Mouse (Mus musculus): ENCODE measurements at regions not wholly inside any gene's neighbourhood (a gene's known extent, or its start where the extent isn't known, plus 50 kb on each side); places are given as distances from the start of the nearest gene placed in this dataset.

DNA sequence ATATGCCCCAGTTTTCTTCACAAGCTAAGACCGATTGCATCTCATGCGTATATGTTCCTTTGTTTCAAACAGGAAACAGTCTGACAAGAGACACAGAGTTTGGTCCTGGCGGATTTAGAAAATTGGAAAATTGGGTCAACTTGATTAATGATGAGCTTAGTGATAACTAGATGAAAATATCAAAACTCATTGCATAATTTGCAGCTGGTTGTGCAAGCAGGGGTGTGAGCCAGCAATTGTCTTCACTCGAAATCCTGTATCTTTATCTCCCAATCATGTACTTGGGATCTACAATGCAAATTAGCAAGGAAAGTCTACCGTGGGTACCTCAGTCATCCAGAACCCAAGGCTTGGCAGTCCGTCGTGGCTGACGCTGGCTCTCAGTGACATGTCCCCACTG lies 128.9 kb upstream of the N6amt1 start:
- Histone ChIP-seq H3K4me3 (replicated peaks; ENCODE audit: insufficient read depth, low read depth, low read length) (no peak overlapping the region), H3K27ac (ENCODE audit: insufficient read depth, low read length) (no peak overlapping the region), H3K4me1 (ENCODE audit: control insufficient read depth, insufficient read depth, low read length) (no peaks in the 10 kb centered on the region), H3K27me3 (ENCODE audit: control insufficient read depth, insufficient read depth, low read length) (no peaks in the 10 kb centered on the region)
- WGBS = 83% methylated on average over 8 of the region's 8 CpGs
- DNase-seq = no peak
- no peak for TF ChIP-seq CTCF (IDR thresholded peaks at IDR 0.05; ENCODE audit: borderline replicate concordance, insufficient read depth, low read depth, low read length)
- no peak for TF ChIP-seq POLR2A (IDR thresholded peaks at IDR 0.05; ENCODE audit: borderline replicate concordance, insufficient read depth, low read length)

DNA sequence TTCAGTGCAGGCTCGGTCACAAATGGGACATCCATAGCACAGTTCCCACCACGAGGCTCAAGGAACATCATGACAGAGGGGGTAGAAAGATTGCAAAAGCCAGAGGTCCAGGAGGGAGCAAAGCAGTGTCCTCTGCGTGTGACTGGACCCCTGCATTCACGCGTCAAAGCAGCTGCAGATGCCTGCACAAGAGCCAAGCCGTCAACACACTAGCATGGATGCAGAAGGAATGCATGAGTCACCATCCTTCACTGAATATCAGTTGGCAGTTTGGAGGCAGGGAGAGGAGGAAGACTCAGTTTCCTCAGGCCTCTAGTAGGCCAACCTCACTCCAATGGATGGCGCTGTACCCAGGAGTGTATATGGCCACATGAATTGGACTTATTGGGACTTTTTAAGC lies 130.0 kb upstream of the N6amt1 start:
- TF ChIP-seq CTCF (IDR thresholded peaks at IDR 0.05; ENCODE audit: borderline replicate concordance, insufficient read depth, low read depth, low read length) (no peak), POLR2A (IDR thresholded peaks at IDR 0.05; ENCODE audit: borderline replicate concordance, insufficient read depth, low read length) (no peak)
- Histone ChIP-seq H3K4me3 (replicated peaks; ENCODE audit: insufficient read depth, low read depth, low read length) (no peak overlapping the region), H3K27ac (ENCODE audit: insufficient read depth, low read length) (no peak overlapping the region), H3K27me3 (ENCODE audit: control insufficient read depth, insufficient read depth, low read length) (no peaks in the 10 kb centered on the region), H3K4me1 (ENCODE audit: control insufficient read depth, insufficient read depth, low read length) (no peaks in the 10 kb centered on the region)
- no peak for DNase-seq
- 83% methylated on average over 7 of the region's 7 CpGs for WGBS

DNA sequence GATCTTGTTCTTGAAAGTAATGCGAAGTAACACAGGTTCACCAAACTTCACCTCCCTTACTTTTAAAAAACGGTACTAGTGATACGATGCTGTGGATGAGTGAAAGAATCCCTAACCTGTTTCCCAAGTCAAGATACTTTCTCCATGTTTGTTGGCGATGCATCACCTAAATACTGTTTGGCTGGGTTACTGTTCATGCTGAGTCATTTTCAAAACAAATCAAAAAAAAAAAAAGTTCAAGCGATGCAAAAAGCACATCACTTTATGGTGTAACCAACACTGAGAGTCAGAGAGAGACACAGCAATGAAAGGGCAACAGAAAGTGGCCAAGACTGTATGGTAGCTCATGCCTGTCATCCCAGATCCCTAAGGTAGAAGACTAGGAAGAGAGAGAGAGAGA lies 133.4 kb upstream of the N6amt1 start:
- Histone ChIP-seq H3K27me3 (ENCODE audit: control insufficient read depth, insufficient read depth, low read length) (no peaks in the 10 kb centered on the region), H3K4me1 (ENCODE audit: control insufficient read depth, insufficient read depth, low read length) (no peaks in the 10 kb centered on the region), H3K4me3 (replicated peaks; ENCODE audit: insufficient read depth, low read depth, low read length) (no peak overlapping the region), H3K27ac (ENCODE audit: insufficient read depth, low read length) (no peak overlapping the region)
- no peak for DNase-seq
- 93% methylated on average over 5 of the region's 5 CpGs for WGBS
- TF ChIP-seq CTCF (IDR thresholded peaks at IDR 0.05; ENCODE audit: borderline replicate concordance, insufficient read depth, low read depth, low read length) = no peak
- no peak for TF ChIP-seq POLR2A (IDR thresholded peaks at IDR 0.05; ENCODE audit: borderline replicate concordance, insufficient read depth, low read length)

DNA sequence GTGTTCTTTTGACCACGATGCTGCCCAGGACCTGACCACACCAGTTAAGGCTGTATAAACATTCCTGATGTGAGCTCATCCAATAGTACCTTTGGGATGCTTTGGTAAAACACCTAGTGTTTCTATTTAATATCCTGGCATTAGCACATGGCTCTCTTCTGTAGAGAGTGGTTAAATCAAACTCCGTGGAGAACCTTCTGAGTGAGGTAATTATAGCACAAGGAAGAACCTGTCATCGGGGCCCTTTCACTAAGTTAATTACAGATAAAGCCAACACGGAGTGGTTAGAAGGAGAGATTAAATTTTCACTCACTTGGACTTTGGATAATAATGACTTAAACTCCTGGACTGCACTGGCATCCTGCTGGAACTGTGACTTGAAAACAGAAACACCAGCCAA lies 133.8 kb upstream of the N6amt1 start:
- Histone ChIP-seq H3K4me1 (ENCODE audit: control insufficient read depth, insufficient read depth, low read length) (no peaks in the 10 kb centered on the region), H3K27me3 (ENCODE audit: control insufficient read depth, insufficient read depth, low read length) (no peaks in the 10 kb centered on the region), H3K4me3 (replicated peaks; ENCODE audit: insufficient read depth, low read depth, low read length) (no peak overlapping the region), H3K27ac (ENCODE audit: insufficient read depth, low read length) (no peak overlapping the region)
- no peak for DNase-seq
- TF ChIP-seq CTCF (IDR thresholded peaks at IDR 0.05; ENCODE audit: borderline replicate concordance, insufficient read depth, low read depth, low read length) = no peak
- no peak for TF ChIP-seq POLR2A (IDR thresholded peaks at IDR 0.05; ENCODE audit: borderline replicate concordance, insufficient read depth, low read length)
- 76% methylated on average over 4 of the region's 4 CpGs for WGBS

DNA sequence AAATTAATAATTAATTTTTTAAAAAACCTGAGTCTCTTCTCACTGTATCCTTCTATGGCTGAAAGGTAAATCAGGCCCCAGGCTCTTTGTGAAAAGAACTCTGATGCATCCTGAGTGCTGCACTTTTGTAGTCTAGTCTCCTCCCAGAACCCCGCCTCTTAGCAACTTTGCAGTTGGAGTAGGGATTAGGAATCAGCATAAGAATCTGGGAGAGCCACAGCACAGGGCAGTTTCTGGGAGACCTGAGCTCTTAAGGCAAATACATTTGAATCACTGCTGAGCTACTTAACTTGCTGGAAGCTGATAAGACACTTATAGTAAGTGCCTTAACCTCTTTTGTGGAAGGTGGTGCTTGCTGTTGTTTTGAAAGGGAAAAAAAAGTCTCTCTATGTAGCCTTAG lies 146.1 kb upstream of the N6amt1 start:
- DNase-seq = no peak
- H3K27ac ChIP-seq (ENCODE audit: insufficient read depth, low read length) = no peak overlapping the region
- no peaks in the 10 kb centered on the region for H3K27me3 ChIP-seq (ENCODE audit: control insufficient read depth, insufficient read depth, low read length)
- H3K4me3 ChIP-seq (replicated peaks; ENCODE audit: insufficient read depth, low read depth, low read length) = no peak overlapping the region
- TF ChIP-seq POLR2A (IDR thresholded peaks at IDR 0.05; ENCODE audit: borderline replicate concordance, insufficient read depth, low read length) = no peak
- TF ChIP-seq CTCF (IDR thresholded peaks at IDR 0.05; ENCODE audit: borderline replicate concordance, insufficient read depth, low read depth, low read length) = no peak
- 63% methylated on average over 1 of the region's 1 CpGs for WGBS
- no peaks in the 10 kb centered on the region for H3K4me1 ChIP-seq (ENCODE audit: control insufficient read depth, insufficient read depth, low read length)

DNA sequence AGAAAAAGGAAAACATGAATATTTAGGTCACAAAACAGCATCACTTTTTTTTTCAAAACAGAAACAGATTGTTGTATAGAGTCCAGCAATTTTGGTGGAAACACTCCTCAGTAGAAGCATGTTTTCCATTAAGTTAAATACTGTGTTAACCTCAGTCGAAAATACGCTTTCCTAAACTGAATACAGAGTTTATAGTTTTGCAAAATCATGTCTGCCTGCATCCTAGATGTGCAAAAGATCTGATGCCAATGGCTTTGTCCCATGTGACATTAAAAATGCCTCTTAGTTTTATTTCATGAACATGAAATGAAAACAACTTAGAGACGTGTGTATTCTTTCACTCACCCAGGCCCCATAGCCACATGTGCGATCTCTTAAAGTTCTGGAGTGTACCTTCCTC lies 163.5 kb upstream of the N6amt1 start:
- Histone ChIP-seq H3K27ac (ENCODE audit: insufficient read depth, low read length) (no peak overlapping the region), H3K27me3 (ENCODE audit: control insufficient read depth, insufficient read depth, low read length) (no peaks in the 10 kb centered on the region), H3K4me1 (ENCODE audit: control insufficient read depth, insufficient read depth, low read length) (no peaks in the 10 kb centered on the region), H3K4me3 (replicated peaks; ENCODE audit: insufficient read depth, low read depth, low read length) (no peak overlapping the region)
- TF ChIP-seq POLR2A (IDR thresholded peaks at IDR 0.05; ENCODE audit: borderline replicate concordance, insufficient read depth, low read length) (no peak), CTCF (IDR thresholded peaks at IDR 0.05; ENCODE audit: borderline replicate concordance, insufficient read depth, low read depth, low read length) (no peak)
- DNase-seq = no peak
- WGBS = 93% methylated on average over 4 of the region's 4 CpGs

DNA sequence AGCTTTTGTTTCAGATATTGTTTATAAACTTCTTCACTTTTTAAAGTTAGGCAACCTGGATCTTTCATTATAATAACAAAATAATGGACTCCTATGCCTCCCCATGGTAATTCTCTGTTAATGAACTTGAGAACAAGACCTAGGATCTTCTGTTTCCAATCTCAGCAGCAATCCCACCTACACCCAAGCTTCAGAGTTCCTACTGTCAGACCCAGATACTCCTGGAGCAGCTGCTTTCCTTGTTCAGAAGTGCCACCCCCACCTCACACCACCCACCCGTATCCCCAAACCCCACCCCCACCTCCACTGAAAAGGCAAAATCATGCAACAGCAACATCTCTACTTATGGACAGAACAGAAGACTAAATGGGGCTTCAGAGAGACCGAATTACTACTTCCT lies 165.2 kb upstream of the N6amt1 start:
- no peak for TF ChIP-seq CTCF (IDR thresholded peaks at IDR 0.05; ENCODE audit: borderline replicate concordance, insufficient read depth, low read depth, low read length)
- no peak for TF ChIP-seq POLR2A (IDR thresholded peaks at IDR 0.05; ENCODE audit: borderline replicate concordance, insufficient read depth, low read length)
- no peak overlapping the region for H3K4me3 ChIP-seq (replicated peaks; ENCODE audit: insufficient read depth, low read depth, low read length)
- H3K27me3 ChIP-seq (ENCODE audit: control insufficient read depth, insufficient read depth, low read length) = no peaks in the 10 kb centered on the region
- no peak for DNase-seq
- WGBS = 82% methylated on average over 2 of the region's 2 CpGs
- H3K27ac ChIP-seq (ENCODE audit: insufficient read depth, low read length) = no peak overlapping the region
- no peaks in the 10 kb centered on the region for H3K4me1 ChIP-seq (ENCODE audit: control insufficient read depth, insufficient read depth, low read length)

DNA sequence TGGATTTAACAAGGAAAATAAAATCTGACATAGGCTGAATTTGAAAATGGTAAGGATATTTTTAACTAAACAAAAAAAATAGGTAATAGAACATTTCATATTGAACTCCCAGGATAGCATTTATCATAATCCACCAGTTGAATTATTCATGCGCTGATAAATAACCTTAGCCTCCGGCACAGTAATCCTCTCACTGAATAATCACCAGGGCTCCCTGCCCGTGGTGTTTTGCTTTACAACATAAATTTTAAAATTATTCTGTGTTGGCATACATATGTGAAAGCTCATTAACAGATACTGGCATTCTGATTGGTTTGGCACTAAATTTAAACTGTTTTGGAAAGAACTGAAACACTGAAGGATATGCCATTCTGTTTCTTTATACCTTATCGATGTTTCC lies 181.6 kb upstream of the N6amt1 start:
- Histone ChIP-seq H3K27me3 (ENCODE audit: control insufficient read depth, insufficient read depth, low read length) (no peaks in the 10 kb centered on the region), H3K4me3 (replicated peaks; ENCODE audit: insufficient read depth, low read depth, low read length) (no peak overlapping the region), H3K4me1 (ENCODE audit: control insufficient read depth, insufficient read depth, low read length) (no peaks in the 10 kb centered on the region), H3K27ac (ENCODE audit: insufficient read depth, low read length) (no peak overlapping the region)
- no peak for TF ChIP-seq POLR2A (IDR thresholded peaks at IDR 0.05; ENCODE audit: borderline replicate concordance, insufficient read depth, low read length)
- no peak for TF ChIP-seq CTCF (IDR thresholded peaks at IDR 0.05; ENCODE audit: borderline replicate concordance, insufficient read depth, low read depth, low read length)
- DNase-seq = no peak
- 63% methylated on average over 4 of the region's 4 CpGs for WGBS
